Mouse (Mus musculus) heart, embryonic 12.5 days (tissue): ENCODE data around the gene Grhl3. TPM values are rescaled to one million over a fixed set of nuclear protein-coding genes. Genes with fewer than 3 reads are reported as not detected.

Experiments used
- ATAC-seq: fragments of 200-750 bp; cut with Nextera tagmentation; 2 replicates; pipeline ENCODE4 v1.8.0; 2017; ENCODE audit warnings: moderate TSS enrichment, moderate library complexity; ENCODE audit not compliant: insufficient number of reproducible peaks, low FRiP score
- H3K27ac ChIP-seq: fragments of 300-500 bp; sonication (generic); 2 replicates; pipeline ENCODE4 v1.5.1; 2016; ENCODE audit warnings: mild to moderate bottlenecking, moderate library complexity; ENCODE audit not compliant: poor library complexity, severe bottlenecking
- H3K27me3 ChIP-seq: fragments of 300-500 bp; sonication (generic); replicated peaks from 2 replicates; pipeline ENCODE4 v1.6.1; 2016; ENCODE audit warnings: mild to moderate bottlenecking, moderate library complexity
- H3K36me3 ChIP-seq: fragments of 300-500 bp; sonication (generic); 2 replicates; pipeline ENCODE4 v1.6.1; 2016; ENCODE audit warnings: mild to moderate bottlenecking, moderate library complexity
- H3K4me1 ChIP-seq: fragments of 300-500 bp; sonication (generic); replicated peaks from 2 replicates; pipeline ENCODE4 v1.6.1; 2016; ENCODE audit warnings: mild to moderate bottlenecking
- H3K4me2 ChIP-seq: fragments of 300-500 bp; sonication (generic); 2 replicates; pipeline ENCODE4 v1.6.1; 2016; ENCODE audit warnings: mild to moderate bottlenecking, moderate library complexity
- H3K4me3 ChIP-seq: fragments of 300-500 bp; sonication (generic); 2 replicates; pipeline ENCODE4 v1.5.1; 2016; ENCODE audit warnings: mild to moderate bottlenecking
- H3K9ac ChIP-seq: fragments of 300-500 bp; sonication (generic); 2 replicates; pipeline ENCODE4 v1.6.1; 2016; ENCODE audit warnings: mild to moderate bottlenecking, moderate library complexity
- H3K9me3 ChIP-seq: fragments of 300-500 bp; sonication (generic); replicated peaks from 2 replicates; pipeline ENCODE4 v1.6.1; 2016; ENCODE audit warnings: mild to moderate bottlenecking, moderate library complexity
- WGBS: fragments of 180-500 bp; shearing (Covaris S2); methylation state at CpG from one replicate; pipeline ENCODE4 v1.1.7; 2016; 5-methylcytosine and 5-hydroxymethylcytosine counted together
- polyA plus RNA-seq: library from polyadenylated mRNA; unstranded; fragments of >200 nt; fragmentation: Nextera tagmentation; extraction: Ambion mirVana; gene quantifications from 2 replicates; pipeline ENCODE4 v1.2.1, GENCODE M21; 2016

The Grhl3 gene
- polyA plus RNA-seq, 1 experiment from 2014 or later, result 6.8 TPM

DNA sequence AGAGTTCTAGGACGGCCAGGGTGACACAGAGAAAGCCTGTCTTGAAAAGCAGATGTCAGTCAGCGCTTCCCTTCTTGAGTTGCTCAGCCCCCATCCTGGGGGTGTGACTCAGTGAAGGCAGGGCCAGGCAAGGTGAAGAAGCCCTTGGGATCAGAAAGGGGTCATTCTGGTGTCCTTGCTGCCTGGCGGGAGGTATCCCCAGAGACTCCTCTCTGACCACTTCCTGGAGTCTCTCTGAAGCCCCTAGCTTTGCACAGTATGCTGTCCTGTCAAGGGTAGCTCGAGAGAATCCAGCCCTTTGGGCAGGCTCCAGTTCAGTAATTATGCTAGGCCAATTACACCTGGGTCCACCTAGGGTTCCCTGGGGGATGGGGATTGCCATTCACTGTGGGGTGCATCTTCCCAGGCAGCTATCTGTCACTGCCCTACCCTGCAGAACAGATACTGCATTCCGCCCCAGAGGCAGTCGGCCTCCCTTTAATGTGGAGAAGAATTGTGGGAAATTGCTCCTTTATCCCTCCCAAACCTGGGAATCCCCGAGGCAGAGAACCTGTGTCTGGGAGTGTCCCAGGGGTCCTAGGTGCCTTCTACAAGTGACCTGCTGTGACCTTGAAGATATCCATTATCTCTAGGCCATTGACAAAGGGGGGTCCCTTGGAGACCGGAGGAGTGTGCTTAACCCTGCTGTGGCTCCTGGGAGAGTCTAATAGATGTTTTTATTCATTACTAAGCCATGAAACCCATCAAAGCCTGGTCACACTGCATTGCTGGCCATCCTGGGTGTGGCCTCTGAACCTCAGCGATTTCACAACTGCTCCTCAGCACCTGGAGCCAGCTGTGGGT lies 41.4 kb downstream of the Grhl3 start:
- no peak overlapping the region for H3K4me2 ChIP-seq
- WGBS, result 45% methylated on average over 9 of the region's 9 CpGs
- H3K9ac ChIP-seq, result no peak overlapping the region
- H3K27me3 ChIP-seq, result peaks cover 3% of the 10 kb centered on the region; the same call in 1 of the 2 replicates
- peaks cover 8% of the 10 kb centered on the region for H3K9me3 ChIP-seq
- no peak overlapping the region for H3K4me3 ChIP-seq
- no peaks in the 10 kb centered on the region for H3K36me3 ChIP-seq
- ATAC-seq, result no peak
- H3K4me1 ChIP-seq, result peaks cover 9% of the 10 kb centered on the region; the same call in 1 of the 2 replicates
- no peak overlapping the region for H3K27ac ChIP-seq

DNA sequence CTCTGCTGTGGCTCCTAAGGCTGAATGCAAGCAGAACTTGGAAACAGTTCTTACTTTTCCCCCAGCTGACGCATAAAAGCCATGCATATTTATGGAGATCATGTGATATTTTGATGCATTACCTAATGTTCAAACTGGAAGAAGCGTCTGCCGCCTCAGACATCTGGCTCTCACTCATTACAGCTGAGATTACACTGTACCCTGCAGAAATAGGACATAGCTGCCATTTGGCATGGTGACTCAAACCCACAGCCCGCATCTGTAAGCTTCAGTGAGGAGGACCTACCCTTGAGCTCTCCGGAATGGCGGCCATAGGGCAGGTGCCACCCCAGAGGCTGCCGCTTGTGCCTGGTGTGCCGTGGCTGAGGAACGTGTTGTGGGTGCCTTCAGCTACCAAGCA lies 42.2 kb downstream of the Grhl3 start:
- Histone ChIP-seq H3K9me3 (peaks cover 8% of the 10 kb centered on the region), H3K27me3 (peaks cover 10% of the 10 kb centered on the region; the same call in 1 of the 2 replicates), H3K4me3 (no peak overlapping the region), H3K4me1 (peaks cover 8% of the 10 kb centered on the region), H3K36me3 (no peaks in the 10 kb centered on the region), H3K9ac (no peak overlapping the region), H3K4me2 (no peak overlapping the region), H3K27ac (no peak overlapping the region)
- WGBS, result 88% methylated on average over 9 of the region's 9 CpGs
- ATAC-seq, result no peak

DNA sequence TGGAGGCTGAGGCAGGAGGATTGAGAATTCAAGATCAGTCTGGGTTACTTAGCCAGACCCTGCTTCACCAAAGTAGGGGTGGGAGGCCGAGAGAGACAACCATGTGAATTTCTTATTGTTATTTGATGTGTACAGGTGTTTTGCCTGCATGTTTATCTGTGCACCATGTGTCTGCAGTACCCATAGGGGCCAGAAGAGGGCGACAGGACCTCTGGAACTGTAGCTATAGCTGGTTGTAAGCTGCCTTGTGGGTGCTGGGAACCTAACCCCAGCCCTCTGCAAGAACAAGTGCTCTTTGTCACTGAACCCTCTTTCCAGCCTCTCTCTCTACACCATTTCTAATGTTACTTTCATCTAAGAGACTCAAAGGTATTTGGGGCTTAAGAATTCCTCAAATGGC lies 43.2 kb downstream of the Grhl3 start:
- no peak overlapping the region for H3K4me2 ChIP-seq
- no peak overlapping the region for H3K4me3 ChIP-seq
- H3K4me1 ChIP-seq, result peaks cover 12% of the 10 kb centered on the region
- H3K9me3 ChIP-seq, result peaks cover 8% of the 10 kb centered on the region
- ATAC-seq, result no peak
- H3K27ac ChIP-seq, result no peak overlapping the region
- H3K27me3 ChIP-seq, result peaks cover 19% of the 10 kb centered on the region
- whole genome bisulfite sequencing, result 54% methylated on average over 2 of the region's 2 CpGs
- H3K36me3 ChIP-seq, result no peaks in the 10 kb centered on the region
- no peak overlapping the region for H3K9ac ChIP-seq

DNA sequence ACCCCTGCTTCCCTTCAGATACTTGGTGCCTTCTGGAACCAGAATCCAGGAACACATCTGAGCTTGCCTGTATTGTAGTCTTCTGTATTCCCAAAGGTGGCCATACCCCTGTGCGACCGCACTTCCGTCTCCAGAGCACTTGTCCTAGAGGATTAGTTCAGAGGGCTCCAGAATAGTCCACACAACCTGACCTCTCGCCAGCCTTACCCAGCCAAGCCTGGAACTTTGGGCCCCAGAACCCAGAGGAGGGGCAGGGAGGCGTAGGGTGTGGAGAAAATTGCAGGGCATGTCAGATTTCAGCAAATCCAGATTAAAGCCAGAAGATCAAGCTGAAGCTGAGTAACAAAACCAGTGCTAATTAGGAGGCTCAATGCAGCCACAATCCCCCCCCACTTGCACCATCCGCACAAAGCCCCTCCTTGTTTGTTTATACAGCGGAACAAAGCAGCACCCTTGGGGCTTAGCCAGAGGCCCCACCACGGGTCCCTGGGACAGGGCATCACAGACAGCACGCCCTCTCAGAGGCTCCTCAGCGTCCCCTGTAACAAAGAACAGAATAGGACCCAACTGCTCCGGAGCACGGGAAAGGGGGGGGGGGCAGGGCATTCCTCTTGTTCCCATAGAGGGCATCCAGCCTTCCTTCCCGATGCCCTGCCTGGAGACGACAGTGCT lies 47.3 kb downstream of the Grhl3 start:
- no peak overlapping the region for H3K9ac ChIP-seq
- peaks cover 17% of the 10 kb centered on the region for H3K4me1 ChIP-seq
- no peak overlapping the region for H3K27ac ChIP-seq
- H3K27me3 ChIP-seq, result peaks cover 30% of the 10 kb centered on the region
- peaks cover 8% of the 10 kb centered on the region for H3K9me3 ChIP-seq
- ATAC-seq, result no peak
- H3K4me3 ChIP-seq, result no peak overlapping the region
- 0 out of 2 replicates have a peak overlapping the region, but pooled peaks have one; percentile 11 for H3K4me2 ChIP-seq
- H3K36me3 ChIP-seq, result no peaks in the 10 kb centered on the region
- WGBS, result 34% methylated on average over 14 of the region's 14 CpGs

DNA sequence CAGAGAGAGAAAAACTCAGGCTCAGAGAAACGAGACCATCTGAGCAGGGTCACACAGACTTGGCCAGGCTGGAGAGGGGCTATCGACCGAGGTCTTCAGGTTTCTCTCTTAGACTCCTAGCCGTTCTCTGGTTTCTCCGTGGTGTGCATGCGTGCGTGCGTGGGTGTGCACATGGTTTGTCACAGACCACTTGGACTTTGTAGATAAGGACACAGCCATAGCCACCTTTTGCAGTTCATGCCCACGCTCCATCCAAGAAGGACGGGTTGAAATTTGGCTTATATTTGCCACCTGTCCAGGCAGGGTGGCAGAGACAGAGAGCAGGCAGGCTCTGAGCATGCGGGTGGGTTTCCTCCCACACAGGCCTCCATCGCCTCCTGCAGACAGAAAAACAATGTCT lies 48.4 kb downstream of the Grhl3 start:
- H3K27me3 ChIP-seq, result peaks cover 30% of the 10 kb centered on the region
- no peak overlapping the region for H3K4me3 ChIP-seq
- H3K4me1 ChIP-seq, result peaks cover 17% of the 10 kb centered on the region
- no peaks in the 10 kb centered on the region for H3K36me3 ChIP-seq
- 61% methylated on average over 12 of the region's 12 CpGs for WGBS
- ATAC-seq, result no peak
- H3K4me2 ChIP-seq, result no peak overlapping the region
- H3K27ac ChIP-seq, result no peak overlapping the region
- no peaks in the 10 kb centered on the region for H3K9me3 ChIP-seq
- no peak overlapping the region for H3K9ac ChIP-seq

DNA sequence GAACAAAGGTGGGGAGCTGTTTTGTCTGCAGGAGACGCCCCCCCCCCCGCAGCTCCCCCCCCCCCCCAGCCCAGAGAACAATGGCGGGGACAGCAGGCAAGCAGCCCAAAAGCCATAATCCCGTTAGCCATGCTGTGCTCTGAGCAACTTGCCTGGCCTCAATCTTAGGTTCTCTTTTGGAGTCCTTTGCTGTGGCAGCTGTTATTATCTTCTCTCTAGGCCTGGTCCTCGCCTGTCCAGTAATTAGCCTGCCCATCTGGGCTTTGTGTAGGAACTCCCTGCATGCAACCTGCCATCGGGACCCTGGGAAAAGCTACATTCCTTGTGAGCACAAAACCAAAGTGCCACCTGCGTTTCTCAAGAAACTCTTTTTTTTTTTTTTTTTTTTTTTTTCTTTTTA lies 49.5 kb downstream of the Grhl3 start:
- no peak for ATAC-seq
- Histone ChIP-seq H3K4me3 (no peak overlapping the region), H3K9me3 (no peaks in the 10 kb centered on the region), H3K27ac (no peak overlapping the region), H3K9ac (no peak overlapping the region), H3K36me3 (no peaks in the 10 kb centered on the region), H3K4me1 (peaks cover 17% of the 10 kb centered on the region), H3K4me2 (no peak overlapping the region), H3K27me3 (peaks cover 30% of the 10 kb centered on the region)
- WGBS, result 19% methylated on average over 7 of the region's 7 CpGs

DNA sequence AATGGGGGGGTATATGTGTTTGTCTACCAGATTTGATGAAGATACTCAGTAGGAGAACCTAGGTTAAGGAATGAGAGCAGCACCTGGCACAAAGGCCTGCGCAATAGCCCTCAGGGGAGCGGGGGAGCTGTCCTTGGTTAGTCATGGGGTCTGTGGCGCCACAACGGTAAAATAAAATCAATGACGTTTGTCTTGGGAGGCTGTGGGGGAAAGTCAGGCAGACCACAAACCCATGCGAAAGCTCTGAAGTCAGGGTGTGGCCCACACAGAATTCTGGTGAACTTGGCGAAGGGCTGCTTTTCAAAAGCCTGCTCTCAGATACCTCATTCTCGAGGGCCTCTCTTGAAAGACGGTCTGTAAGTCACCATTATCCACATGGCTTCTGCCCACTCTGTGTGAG lies 53.0 kb downstream of the Grhl3 start:
- Histone ChIP-seq H3K36me3 (no peaks in the 10 kb centered on the region), H3K9me3 (peaks cover 3% of the 10 kb centered on the region; the same call in 1 of the 2 replicates), H3K4me2 (no peak overlapping the region), H3K4me1 (peaks cover 11% of the 10 kb centered on the region), H3K9ac (no peak overlapping the region), H3K27me3 (peaks cover 13% of the 10 kb centered on the region), H3K27ac (no peak overlapping the region), H3K4me3 (no peak overlapping the region)
- no peak for ATAC-seq
- 73% methylated on average over 9 of the region's 9 CpGs for WGBS

DNA sequence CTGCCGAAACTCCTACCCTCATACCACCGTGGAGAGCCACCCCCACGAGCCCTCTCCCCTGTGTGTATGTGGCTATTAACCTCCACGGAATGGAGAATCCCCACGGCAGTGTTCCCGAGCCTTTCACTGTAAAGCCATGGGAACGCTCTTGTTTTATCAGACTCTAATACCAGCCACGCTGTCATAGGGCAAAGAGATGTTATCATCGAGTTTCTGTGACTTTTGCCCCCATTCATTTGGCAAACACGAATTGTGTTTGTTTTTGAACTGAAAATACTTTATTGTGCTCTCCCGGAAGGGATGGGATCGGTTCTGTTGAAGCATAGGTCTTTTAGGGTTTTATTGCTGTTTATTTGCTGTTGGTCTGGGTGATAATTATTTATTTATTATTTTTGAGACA lies 55.3 kb downstream of the Grhl3 start:
- Histone ChIP-seq H3K4me3 (no peak overlapping the region), H3K27me3 (peaks cover 6% of the 10 kb centered on the region), H3K36me3 (no peaks in the 10 kb centered on the region), H3K9me3 (peaks cover 3% of the 10 kb centered on the region; the same call in 1 of the 2 replicates), H3K4me1 (no peaks in the 10 kb centered on the region), H3K9ac (no peak overlapping the region), H3K4me2 (no peak overlapping the region), H3K27ac (no peak overlapping the region)
- no peak for ATAC-seq
- WGBS, result 76% methylated on average over 12 of the region's 12 CpGs

DNA sequence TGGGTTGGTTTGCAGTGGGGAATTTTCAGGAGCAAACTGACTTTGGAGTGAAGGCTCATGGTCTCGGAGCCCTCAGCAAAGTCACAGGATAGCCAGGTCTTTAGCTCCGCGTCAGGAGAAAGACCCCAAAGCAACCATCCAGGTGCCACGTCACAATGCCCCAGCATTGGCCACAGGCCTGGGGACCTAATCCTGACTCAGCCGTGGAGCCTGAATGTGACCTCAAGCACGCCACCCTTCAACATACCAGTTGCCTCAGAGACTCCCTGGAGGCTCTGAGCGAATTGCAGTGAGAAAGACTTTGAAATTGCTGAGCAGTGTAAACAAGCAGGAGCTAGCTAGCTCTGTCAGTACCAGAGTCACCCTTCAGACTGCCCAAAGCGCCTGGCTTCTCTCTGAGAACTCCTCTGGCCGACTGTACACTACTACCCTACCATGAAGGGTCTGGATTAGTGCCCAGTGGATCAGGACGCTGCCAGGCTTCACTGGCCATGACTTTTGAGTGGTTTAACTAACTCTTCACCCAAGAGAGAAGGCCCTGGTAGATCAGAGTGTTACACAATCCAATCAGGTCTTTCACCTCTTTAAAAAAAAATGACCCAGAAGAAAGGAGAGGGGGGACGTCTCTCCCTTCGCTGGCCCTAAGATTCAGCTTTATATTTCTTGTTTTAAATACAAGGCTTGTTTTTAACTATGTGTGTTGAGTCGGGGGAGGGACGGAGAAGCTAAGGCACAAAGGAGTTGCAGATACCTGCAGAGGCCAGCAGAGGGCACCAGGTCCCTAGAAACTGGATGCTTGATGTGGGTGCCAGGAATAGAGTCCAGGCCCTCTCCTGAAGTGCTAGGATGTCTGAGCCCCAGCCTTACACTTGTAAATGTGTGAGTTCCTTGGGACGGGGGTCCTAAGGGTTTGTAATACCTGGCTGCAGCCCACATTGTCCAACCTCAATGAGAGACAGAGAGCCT lies 56.8 kb downstream of the Grhl3 start:
- WGBS, result 48% methylated on average over 15 of the region's 15 CpGs
- no peak overlapping the region for H3K4me2 ChIP-seq
- ATAC-seq, result no peak
- no peak overlapping the region for H3K9ac ChIP-seq
- no peaks in the 10 kb centered on the region for H3K4me1 ChIP-seq
- no peaks in the 10 kb centered on the region for H3K36me3 ChIP-seq
- no peak overlapping the region for H3K4me3 ChIP-seq
- H3K27ac ChIP-seq, result no peak overlapping the region
- H3K27me3 ChIP-seq, result peaks cover 3% of the 10 kb centered on the region
- H3K9me3 ChIP-seq, result peaks cover 3% of the 10 kb centered on the region; the same call in 1 of the 2 replicates

DNA sequence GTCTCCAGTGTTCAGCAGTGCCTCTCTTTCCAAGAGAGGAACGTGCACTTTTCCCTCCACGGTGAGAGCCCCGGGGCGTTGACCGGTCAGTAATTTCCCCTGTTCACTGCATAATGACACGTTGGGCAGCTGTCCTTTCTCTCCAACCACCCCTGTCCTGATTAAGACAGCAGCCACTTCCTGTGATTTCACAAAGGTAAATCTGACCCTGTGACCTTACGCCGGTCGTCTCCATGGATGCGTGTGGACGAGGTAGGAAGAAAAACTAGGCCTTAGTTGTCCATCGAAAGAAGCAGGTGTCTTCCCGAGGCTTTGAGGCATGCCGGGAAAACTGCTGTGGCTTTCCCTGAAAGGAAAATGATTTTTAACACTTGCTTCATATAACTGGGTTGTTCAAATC lies 58.5 kb downstream of the Grhl3 start:
- no peaks in the 10 kb centered on the region for H3K4me1 ChIP-seq
- H3K4me2 ChIP-seq, result no peak overlapping the region
- H3K9ac ChIP-seq, result no peak overlapping the region
- H3K27ac ChIP-seq, result no peak overlapping the region
- 67% methylated on average over 14 of the region's 14 CpGs for WGBS
- H3K4me3 ChIP-seq, result no peak overlapping the region
- peaks cover 3% of the 10 kb centered on the region; the same call in 1 of the 2 replicates for H3K9me3 ChIP-seq
- no peak for ATAC-seq
- peaks cover 14% of the 10 kb centered on the region for H3K27me3 ChIP-seq
- no peaks in the 10 kb centered on the region for H3K36me3 ChIP-seq
